Mouse (Mus musculus) G1E (cell line): ENCODE results near the gene S1pr4.

ENCODE experiments used
- CTCF ChIP-seq: IDR thresholded peaks from 2 replicates; pipeline ENCODE4 v1.5.1; 2012; ENCODE audit warnings: low read depth, low read length, inconsistent platforms, mixed read lengths
- GATA1 ChIP-seq: IDR thresholded peaks from 2 replicates; pipeline ENCODE4 v1.6.1; 2012; ENCODE audit warnings: borderline replicate concordance, low read length, inconsistent platforms, mixed read lengths
- GATA2 ChIP-seq: IDR thresholded peaks from 2 replicates; pipeline ENCODE4 v1.6.1; 2012; ENCODE audit warnings: low read depth, low read length, inconsistent platforms, borderline replicate concordance
- POLR2AphosphoS5 ChIP-seq: IDR thresholded peaks from 2 replicates; pipeline ENCODE4 v1.6.1; 2012; ENCODE audit warnings: low read depth, low read length, inconsistent platforms; ENCODE audit not compliant: insufficient replicate concordance
- TAL1 ChIP-seq: conservative IDR thresholded peaks from 2 replicates; pipeline ENCODE4 v1.6.1; 2012; ENCODE audit warnings: low read depth, low read length, inconsistent platforms, mixed read lengths

- TF ChIP-seq POLR2AphosphoS5 (no peak), CTCF (no peak), GATA1 (no peak), TAL1 (peak; percentile 47; the same call in 1 of the 2 replicates), GATA2 (no peak)
Measured at GRCm38 (mm10) chr10:81519227-81519977, 19.5 kb upstream of the S1pr4 start.
